Mouse (Mus musculus): ENCODE measurements around the gene Nrxn2.

- TF ChIP-seq USF1 (IDR thresholded peaks at IDR 0.05; ENCODE audit: low read depth) (no peak), POLR2A (IDR thresholded peaks at IDR 0.05; ENCODE audit: insufficient read length, low read depth) (no peak), POLR2AphosphoS2 (IDR thresholded peaks at IDR 0.05; ENCODE audit: insufficient read length, low read depth) (no peak), MAX (IDR thresholded peaks at IDR 0.05; ENCODE audit: low read depth) (no peak), TCF12 (IDR thresholded peaks at IDR 0.05; ENCODE audit: insufficient read depth, poor library complexity, severe bottlenecking) (no peak), E2F4 (IDR thresholded peaks at IDR 0.05; ENCODE audit: insufficient read depth) (no peak), MYOD1 (IDR thresholded peaks at IDR 0.05; ENCODE audit: control insufficient read depth in 1 of 3, insufficient read length in 2 of 3, low read depth in 2 of 3) (no peak), MYOG (IDR thresholded peaks at IDR 0.05; ENCODE audit: control insufficient read depth in 1 of 3, insufficient read depth in 1 of 3, insufficient read length in 2 of 3, low read depth in 2 of 3) (no peak), CEBPB (IDR thresholded peaks at IDR 0.05; ENCODE audit: insufficient read depth, poor library complexity, severe bottlenecking) (no peak), REST (IDR thresholded peaks at IDR 0.05; ENCODE audit: insufficient read depth, insufficient read length) (no peak), TCF3 (IDR thresholded peaks at IDR 0.05; ENCODE audit: insufficient read length, low read depth) (no peak), SRF (IDR thresholded peaks at IDR 0.05; ENCODE audit: control insufficient read depth, insufficient read length, low read depth) (no peak)
These were observed 141.8 kb downstream of the Nrxn2 start for GRCm38 (mm10) chr19:6560246-6560815.
